Mouse (Mus musculus) G1E (cell line): ENCODE measurements at regions not wholly inside any gene's neighbourhood (a gene's known extent, or its start where the extent isn't known, plus 50 kb on each side); places are given as distances from the start of the nearest gene placed in this dataset.

Experiments
- ATAC-seq: 2 replicates; pipeline ENCODE4 v1.8.0; 2016; ENCODE audit warnings: mild to moderate bottlenecking; ENCODE audit not compliant: insufficient number of reproducible peaks, poor library complexity, low FRiP score, severe bottlenecking; ENCODE audit errors: extremely low read depth
- DNase-seq: peaks from one replicate; pipeline ENCODE4 v3.0.0; 2012; ENCODE audit warnings: low spot score
- H3K27me3 ChIP-seq: 2 replicates; pipeline ENCODE4 v1.6.1; 2012; ENCODE audit warnings: mild to moderate bottlenecking, low read length, inconsistent platforms; ENCODE audit not compliant: insufficient read depth
- H3K36me3 ChIP-seq: replicated peaks from 2 replicates; pipeline ENCODE3; 2012; ENCODE audit warnings: mild to moderate bottlenecking, inconsistent platforms
- H3K4me1 ChIP-seq: 2 replicates; pipeline ENCODE4 v1.6.1; 2012; ENCODE audit warnings: low read depth, low read length, inconsistent platforms, mixed read lengths; ENCODE audit not compliant: insufficient read depth
- H3K4me3 ChIP-seq: 2 replicates; pipeline ENCODE4 v1.5.1; 2012; ENCODE audit warnings: low read depth, mild to moderate bottlenecking, inconsistent platforms, low read length, moderate library complexity, mixed read lengths
- H3K9me3 ChIP-seq: replicated peaks from 2 replicates; pipeline ENCODE4 v1.6.1; 2012; ENCODE audit warnings: inconsistent platforms
- CTCF ChIP-seq: IDR thresholded peaks from 2 replicates; pipeline ENCODE4 v1.5.1; 2012; ENCODE audit warnings: low read depth, low read length, inconsistent platforms, mixed read lengths
- GATA1 ChIP-seq: IDR thresholded peaks from 2 replicates; pipeline ENCODE4 v1.6.1; 2012; ENCODE audit warnings: borderline replicate concordance, low read length, inconsistent platforms, mixed read lengths
- GATA2 ChIP-seq: IDR thresholded peaks from 2 replicates; pipeline ENCODE4 v1.6.1; 2012; ENCODE audit warnings: low read depth, low read length, inconsistent platforms, borderline replicate concordance
- POLR2AphosphoS5 ChIP-seq: IDR thresholded peaks from 2 replicates; pipeline ENCODE4 v1.6.1; 2012; ENCODE audit warnings: low read depth, low read length, inconsistent platforms; ENCODE audit not compliant: insufficient replicate concordance
- TAL1 ChIP-seq: conservative IDR thresholded peaks from 2 replicates; pipeline ENCODE4 v1.6.1; 2012; ENCODE audit warnings: low read depth, low read length, inconsistent platforms, mixed read lengths

GRCm38 (mm10) chr11:37735501-37735900 is 499.7 kb upstream of the Tenm2 start:
- TF ChIP-seq GATA2: no peak
- Histone ChIP-seq H3K4me3 (no peak overlapping the region), H3K27me3 (no peaks in the 10 kb centered on the region), H3K4me1 (no peaks in the 10 kb centered on the region), H3K36me3 (no peaks in the 10 kb centered on the region), H3K9me3 (no peaks in the 10 kb centered on the region)
- ATAC-seq (no peak), DNase-seq (no peak)

- no peaks in the 10 kb centered on the region for H3K36me3 ChIP-seq
- no peak overlapping the region for H3K4me3 ChIP-seq
- ATAC-seq (no peak), DNase-seq (no peak)
- no peaks in the 10 kb centered on the region for H3K9me3 ChIP-seq
- TF ChIP-seq POLR2AphosphoS5 (no peak), TAL1 (no peak), CTCF (no peak), GATA2 (no peak), GATA1 (no peak)
- H3K4me1 ChIP-seq: no peaks in the 10 kb centered on the region
- no peaks in the 10 kb centered on the region for H3K27me3 ChIP-seq
Observed at GRCm38 (mm10) chr11:37696981-37697380, 461.2 kb upstream of the Tenm2 start.

DNA sequence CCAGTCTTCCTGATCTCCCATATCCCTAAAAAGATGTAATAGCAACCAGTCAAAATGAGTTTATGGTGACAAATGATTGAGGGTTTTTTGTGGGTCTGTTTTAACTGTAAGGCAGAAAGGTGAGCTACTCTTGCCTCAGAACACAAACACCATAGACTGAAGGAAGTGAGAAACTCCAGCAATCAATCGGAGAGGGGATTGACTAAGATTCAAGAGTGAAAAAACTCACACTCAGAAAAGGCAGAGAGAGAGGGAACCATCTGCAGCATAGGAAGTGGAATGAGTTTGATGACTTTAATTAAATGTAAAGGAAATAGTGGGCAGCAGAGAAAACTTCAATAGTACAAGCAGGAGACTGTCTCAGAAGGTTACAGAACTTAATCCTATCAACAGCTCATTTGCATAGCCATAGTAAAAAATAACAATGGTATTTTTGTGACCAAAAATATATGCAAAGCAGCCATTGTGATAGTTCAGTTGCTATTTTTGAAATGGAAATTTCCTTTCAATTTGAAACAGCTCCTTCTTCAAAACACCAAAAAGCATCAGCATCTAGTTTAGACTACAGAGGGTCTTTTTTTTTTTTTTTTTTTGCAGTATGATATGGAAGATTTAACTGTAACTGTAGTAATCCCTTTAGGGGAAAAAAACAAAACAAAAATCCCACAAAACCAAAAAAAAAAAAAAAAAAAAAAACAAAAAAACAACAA is 442.9 kb upstream of the Tenm2 start:
- ATAC-seq: no peak
- DNase-seq: no peak
- Histone ChIP-seq H3K36me3 (no peaks in the 10 kb centered on the region), H3K27me3 (no peaks in the 10 kb centered on the region), H3K4me1 (no peaks in the 10 kb centered on the region), H3K9me3 (no peaks in the 10 kb centered on the region), H3K4me3 (no peak overlapping the region)
- TF ChIP-seq GATA2 (no peak), TAL1 (no peak), CTCF (no peak), POLR2AphosphoS5 (no peak), GATA1 (no peak)

DNA sequence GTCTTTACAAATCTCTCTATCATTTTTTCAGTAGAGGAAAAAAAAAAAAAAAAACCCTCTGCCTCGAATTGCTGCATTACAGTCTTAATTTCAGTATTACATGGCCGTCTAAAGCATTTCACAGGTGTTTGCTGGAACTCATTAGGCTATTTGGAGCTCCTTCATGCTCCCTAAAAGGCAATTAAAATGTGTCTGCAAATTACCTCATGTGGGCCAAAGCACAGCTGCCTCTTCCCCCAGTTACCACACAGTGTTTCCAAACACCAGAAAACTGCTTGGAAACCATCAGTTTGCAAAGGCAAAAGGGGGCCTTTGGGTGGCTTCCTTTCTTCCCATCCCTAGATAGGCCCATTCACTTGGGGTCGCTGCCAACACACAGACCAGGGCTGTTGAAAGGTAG is 435.6 kb upstream of the Tenm2 start:
- no peak for DNase-seq
- ATAC-seq: no peak
- Histone ChIP-seq H3K4me3 (no peak overlapping the region), H3K36me3 (no peaks in the 10 kb centered on the region), H3K4me1 (no peaks in the 10 kb centered on the region), H3K9me3 (no peaks in the 10 kb centered on the region), H3K27me3 (no peaks in the 10 kb centered on the region)
- no peak for TF ChIP-seq CTCF
- no peak for TF ChIP-seq TAL1
- no peak for TF ChIP-seq POLR2AphosphoS5
- no peak for TF ChIP-seq GATA1
- no peak for TF ChIP-seq GATA2

- Histone ChIP-seq H3K9me3 (no peaks in the 10 kb centered on the region), H3K27me3 (no peaks in the 10 kb centered on the region), H3K36me3 (no peaks in the 10 kb centered on the region), H3K4me1 (no peaks in the 10 kb centered on the region), H3K4me3 (no peak overlapping the region)
- no peak for ATAC-seq
- no peak for DNase-seq
- TF ChIP-seq POLR2AphosphoS5: no peak
Observed at GRCm38 (mm10) chr11:37666925-37667324, 431.2 kb upstream of the Tenm2 start.

GRCm38 (mm10) chr11:37650095-37650494 is 414.3 kb upstream of the Tenm2 start:
- ATAC-seq (no peak), DNase-seq (no peak)
- Histone ChIP-seq H3K36me3 (no peaks in the 10 kb centered on the region), H3K4me1 (no peaks in the 10 kb centered on the region), H3K9me3 (no peaks in the 10 kb centered on the region), H3K27me3 (no peaks in the 10 kb centered on the region), H3K4me3 (no peak overlapping the region)
- TF ChIP-seq CTCF (no peak), TAL1 (no peak), GATA1 (no peak), POLR2AphosphoS5 (no peak), GATA2 (no peak)

- H3K27me3 ChIP-seq: no peaks in the 10 kb centered on the region
- ATAC-seq (no peak), DNase-seq (no peak)
- no peaks in the 10 kb centered on the region for H3K36me3 ChIP-seq
- no peaks in the 10 kb centered on the region for H3K9me3 ChIP-seq
- H3K4me3 ChIP-seq: no peak overlapping the region
- TF ChIP-seq GATA1 (no peak), POLR2AphosphoS5 (no peak), GATA2 (no peak), CTCF (no peak), TAL1 (no peak)
- no peaks in the 10 kb centered on the region for H3K4me1 ChIP-seq
Observed at GRCm38 (mm10) chr11:37623290-37623689, 387.5 kb upstream of the Tenm2 start.
